Mouse (Mus musculus) activated CD4-positive, CD25-positive, alpha-beta regulatory T cell (primary cell): ENCODE data around the gene Ppp1cc. TPM values are rescaled to one million over a fixed set of nuclear protein-coding genes. Genes with fewer than 3 reads are reported as not detected.

ENCODE experiments used
- polyA plus RNA-seq, 2 experiments: library from polyadenylated mRNA; unstranded; fragments of 100-300 nt; shearing (Covaris generic); gene quantifications; one replicate each; pipeline ENCODE4 v1.2.1; 2017

Gene Ppp1cc
- polyA plus RNA-seq = 100 to 1,000 TPM; 380 to 415 TPM

GRCm38 (mm10) chr5:122157827-122158381 is at the start of gene Ppp1cc:
Gene Ppp1cc, plus strand, starts transcription at chr5:122158278.

DNA sequence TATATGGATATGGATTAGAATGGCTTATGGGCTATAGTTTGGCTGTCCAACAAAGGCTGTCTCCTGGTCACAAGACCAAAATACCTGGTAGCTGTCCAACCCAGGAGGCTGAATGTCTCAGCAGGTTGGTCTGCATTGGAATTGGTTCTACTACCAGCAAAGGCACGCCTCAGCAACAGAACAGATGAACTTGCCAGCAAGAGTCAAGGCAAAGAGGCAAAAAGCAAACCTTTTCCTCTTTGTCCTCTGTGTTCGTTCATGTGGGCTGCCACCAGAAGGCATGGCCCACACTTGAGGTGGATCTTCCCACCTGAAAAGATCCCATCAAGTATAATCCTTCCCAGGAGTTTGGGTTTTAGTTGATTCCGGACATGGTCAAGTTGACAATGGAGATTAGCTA is 17.4 kb upstream of the Ppp1cc start, which contains the start of gene Ccdc63:
Gene Ccdc63 (minus strand): TSS at position 101 of the 400 bp plus-strand sequence.

DNA sequence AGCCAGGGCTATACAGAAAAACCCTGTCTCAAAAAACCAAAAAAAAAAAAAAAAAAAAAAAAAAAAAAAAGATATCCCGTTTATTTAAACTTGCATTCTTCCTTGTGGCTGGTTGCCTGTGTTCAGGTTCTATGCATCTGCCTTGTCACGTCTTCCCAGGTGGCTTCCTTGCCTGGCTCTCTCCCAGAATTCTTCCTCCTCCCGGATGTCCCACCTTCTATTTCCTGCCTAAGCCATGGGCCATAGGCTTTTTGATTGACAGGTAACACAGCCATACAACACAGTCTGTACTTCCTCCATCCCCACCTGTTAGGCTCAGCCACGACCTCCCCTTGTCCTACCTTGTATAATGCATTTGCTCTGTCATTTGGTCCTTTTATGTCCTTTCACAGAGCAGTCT is 48.4 kb downstream of the Ppp1cc start, which contains the start of gene Hvcn1:
Gene Hvcn1 (plus strand): TSS at position 330 of the 400 bp plus-strand sequence.

Other genes starting within 250 kb of the Ppp1cc start
- gene Cux2, start 108.2 kb upstream of the Ppp1cc start, polyA plus RNA-seq = under 1 TPM; 0.10 to 0.34 TPM
- not detected for gene Myl2, start 57.3 kb upstream of the Ppp1cc start, polyA plus RNA-seq
- under 1 TPM; 0.49 to 0.56 TPM for gene Ccdc63, start 17.5 kb upstream of the Ppp1cc start, polyA plus RNA-seq
- 100 to 1,000 TPM in 1 of 2 experiments, 10 to 100 TPM in 1; 81.3 to 100 TPM for gene Hvcn1, start 48.5 kb downstream of the Ppp1cc start, polyA plus RNA-seq
- 1 to 10 TPM in 1 of 2 experiments, under 1 TPM in 1; 0.75 to 2.0 TPM for gene Tctn1, start 106.2 kb downstream of the Ppp1cc start, polyA plus RNA-seq
- gene Pptc7, start 126.1 kb downstream of the Ppp1cc start, polyA plus RNA-seq = 10 to 100 TPM; 39.2 to 64.9 TPM
- gene Rad9b, start 196.0 kb downstream of the Ppp1cc start, polyA plus RNA-seq = 1 to 10 TPM; 3.2 to 7.6 TPM
- 100 to 1,000 TPM; 156 to 173 TPM for gene Vps29, start 196.1 kb downstream of the Ppp1cc start, polyA plus RNA-seq
- 10 to 100 TPM; 55.7 to 82.3 TPM for gene Gpn3, start 213.6 kb downstream of the Ppp1cc start, polyA plus RNA-seq
- gene Fam216a, start 214.1 kb downstream of the Ppp1cc start, polyA plus RNA-seq = 10 to 100 TPM; 26.3 to 29.5 TPM
- 100 to 1,000 TPM; 563 to 659 TPM for gene Arpc3, start 233.6 kb downstream of the Ppp1cc start, polyA plus RNA-seq